Mouse (Mus musculus): Measurements from ENCODE around the gene Grid1.

Grid1 gene

DNA sequence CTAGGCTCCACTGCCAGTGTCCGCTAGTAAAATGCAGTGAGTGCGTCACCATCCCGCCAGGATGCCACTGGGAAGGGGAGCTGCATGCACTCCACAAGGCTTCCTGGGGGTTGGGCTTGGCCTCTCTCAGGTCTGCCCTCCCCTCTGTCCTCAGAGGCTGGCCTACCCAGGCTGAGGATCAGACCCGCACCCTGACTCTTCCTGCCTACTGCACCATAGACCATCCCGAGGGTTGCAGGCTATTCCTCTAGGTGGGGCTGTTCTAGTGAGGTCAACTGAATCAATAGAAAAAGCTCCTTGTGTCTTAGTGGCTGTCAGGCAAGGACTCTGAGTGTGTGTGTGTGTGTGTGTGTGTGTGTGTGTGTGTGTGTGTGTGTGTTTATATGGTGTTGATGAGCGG is 19.1 kb downstream of the Grid1 start:
- DNase-seq, result no peak

- DNase-seq, result no peak
These were observed 20.0 kb downstream of the Grid1 start for GRCm38 (mm10) chr14:34839898-34840297.

- no peak for DNase-seq
These were observed 23.7 kb downstream of the Grid1 start for GRCm38 (mm10) chr14:34843579-34843978.

GRCm38 (mm10) chr14:34844166-34844565 is 24.3 kb downstream of the Grid1 start:
- no peak for DNase-seq

- no peak for DNase-seq
These were observed 26.9 kb downstream of the Grid1 start for GRCm38 (mm10) chr14:34846799-34847198.

DNA sequence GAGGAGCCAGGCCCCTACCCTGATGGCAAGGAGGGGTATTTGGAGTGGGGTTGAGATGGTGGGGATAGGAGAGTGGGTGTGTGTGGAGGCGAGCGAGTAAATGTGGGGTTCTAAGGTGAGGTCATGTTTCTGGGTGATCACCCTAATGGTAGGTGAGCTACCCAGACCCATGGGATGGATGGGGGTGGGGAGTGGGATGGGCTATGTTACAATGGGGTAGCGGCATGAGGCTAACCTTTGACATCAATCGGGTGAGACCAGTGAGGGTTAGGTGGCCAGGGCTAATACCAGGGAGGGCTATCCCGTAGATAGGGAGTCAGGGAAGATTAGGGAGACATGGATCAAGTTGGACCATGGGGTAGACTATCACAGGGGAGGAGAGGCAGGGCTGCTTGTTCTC is 27.7 kb downstream of the Grid1 start:
- no peak for DNase-seq

DNA sequence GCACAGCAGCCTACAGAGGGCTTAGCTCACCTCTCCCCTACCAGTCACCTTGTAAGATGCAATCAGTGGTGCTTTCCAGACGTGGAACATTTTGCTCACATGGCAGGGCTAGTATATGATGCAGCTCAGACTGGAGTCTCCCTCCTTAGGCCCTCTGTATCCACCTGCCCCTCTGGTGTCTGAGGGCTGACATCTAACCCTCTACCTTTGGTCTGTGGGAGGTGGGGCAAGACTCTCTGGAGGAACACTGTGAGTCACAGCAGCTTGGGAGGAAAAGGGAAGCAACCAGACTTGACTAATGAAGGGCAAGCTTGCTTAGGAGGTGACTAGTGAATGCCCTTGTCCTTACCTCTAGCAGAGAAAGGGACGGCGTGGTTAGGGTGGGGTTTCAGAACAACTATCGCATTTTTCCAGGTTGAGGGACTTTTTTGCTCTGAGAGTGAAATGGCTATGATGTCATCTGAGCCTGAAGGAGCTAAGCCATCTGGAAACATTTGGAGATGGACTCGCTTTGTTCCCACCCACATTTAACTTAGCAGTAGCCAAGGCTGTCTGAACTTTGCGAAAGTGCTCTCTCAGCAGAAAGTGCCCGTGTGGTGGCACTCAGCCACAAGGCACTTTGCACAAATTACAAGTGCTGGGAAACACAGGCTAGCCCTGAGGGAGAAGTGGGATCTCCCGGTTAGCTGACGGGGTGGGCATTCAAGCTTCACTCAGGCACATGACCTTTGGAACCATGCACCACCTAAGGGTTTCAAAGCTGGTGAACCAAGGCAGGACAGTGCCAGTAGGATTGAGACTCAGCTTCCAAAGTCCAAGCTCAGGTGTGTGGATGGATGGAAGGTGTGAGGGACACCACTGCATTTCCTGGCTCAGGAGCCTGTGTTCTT is 41.2 kb downstream of the Grid1 start:
- DNase-seq, result no peak

DNA sequence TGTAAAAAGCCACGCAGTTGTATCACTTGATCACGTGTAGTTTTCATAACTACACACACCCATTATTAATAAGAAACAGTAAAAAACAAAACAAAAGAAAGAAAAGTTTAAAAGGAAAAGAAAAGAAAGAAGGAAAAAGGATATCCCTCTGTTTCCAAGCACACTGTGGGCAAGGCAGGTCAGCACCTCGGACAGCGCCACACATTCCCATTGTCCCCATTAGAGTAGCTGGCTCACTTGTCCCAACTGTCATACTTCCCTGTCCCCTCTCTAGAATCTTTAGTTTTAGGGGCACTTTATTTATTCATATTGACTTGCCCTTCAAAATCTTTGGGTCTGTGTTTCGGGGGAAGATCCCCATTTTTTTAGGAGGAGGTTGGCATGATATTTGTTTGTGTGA is 47.4 kb downstream of the Grid1 start:
- DNase-seq, result no peak

- no peak for DNase-seq
These were observed 48.8 kb downstream of the Grid1 start for GRCm38 (mm10) chr14:34868513-34869260.

GRCm38 (mm10) chr14:34879996-34880395 is 60.1 kb downstream of the Grid1 start:
- no peak for DNase-seq

- peak; percentile 5 for DNase-seq
These were observed 60.8 kb downstream of the Grid1 start for GRCm38 (mm10) chr14:34880431-34881421.

GRCm38 (mm10) chr14:34884194-34884593 is 64.3 kb downstream of the Grid1 start:
- no peak for DNase-seq

- DNase-seq, result no peak
These were observed 64.7 kb downstream of the Grid1 start for GRCm38 (mm10) chr14:34884611-34885010.

DNA sequence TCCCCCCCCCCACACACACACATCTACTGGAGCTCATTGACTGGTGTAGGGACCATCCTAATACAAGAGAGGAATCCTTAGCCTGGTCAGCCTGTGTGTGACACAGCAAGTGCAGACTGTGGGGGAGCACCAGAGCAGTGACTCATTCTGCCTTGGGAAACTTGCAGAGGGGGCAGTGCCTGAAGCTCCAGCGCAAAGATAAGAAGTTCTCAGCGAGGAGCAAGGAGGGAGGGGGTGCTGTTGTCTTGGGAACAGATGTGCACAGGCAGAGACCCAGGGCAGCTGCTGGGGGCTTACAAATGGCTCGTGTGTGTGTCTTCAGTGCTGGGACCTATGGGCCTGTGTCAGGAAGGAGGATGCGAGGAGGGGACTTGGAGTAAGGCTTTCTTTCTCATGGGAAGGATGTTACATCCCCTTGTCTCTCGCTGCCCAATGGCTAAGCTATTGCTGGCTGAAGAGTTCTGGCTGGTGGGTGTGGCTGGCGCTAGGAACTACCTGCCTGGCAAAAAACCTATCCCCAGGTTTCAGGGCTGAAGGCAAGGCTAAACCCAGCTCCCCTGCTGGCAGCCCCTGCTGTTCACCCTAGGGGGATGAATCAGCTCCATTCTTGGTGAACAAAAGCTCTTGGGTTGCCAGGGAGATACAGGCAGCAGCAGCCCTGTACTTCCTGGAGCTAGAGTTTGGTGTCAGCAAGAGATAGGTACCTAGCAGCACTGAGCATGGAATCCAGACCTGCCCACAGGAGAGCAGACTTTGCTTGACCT is 72.0 kb downstream of the Grid1 start:
- no peak for DNase-seq

DNA sequence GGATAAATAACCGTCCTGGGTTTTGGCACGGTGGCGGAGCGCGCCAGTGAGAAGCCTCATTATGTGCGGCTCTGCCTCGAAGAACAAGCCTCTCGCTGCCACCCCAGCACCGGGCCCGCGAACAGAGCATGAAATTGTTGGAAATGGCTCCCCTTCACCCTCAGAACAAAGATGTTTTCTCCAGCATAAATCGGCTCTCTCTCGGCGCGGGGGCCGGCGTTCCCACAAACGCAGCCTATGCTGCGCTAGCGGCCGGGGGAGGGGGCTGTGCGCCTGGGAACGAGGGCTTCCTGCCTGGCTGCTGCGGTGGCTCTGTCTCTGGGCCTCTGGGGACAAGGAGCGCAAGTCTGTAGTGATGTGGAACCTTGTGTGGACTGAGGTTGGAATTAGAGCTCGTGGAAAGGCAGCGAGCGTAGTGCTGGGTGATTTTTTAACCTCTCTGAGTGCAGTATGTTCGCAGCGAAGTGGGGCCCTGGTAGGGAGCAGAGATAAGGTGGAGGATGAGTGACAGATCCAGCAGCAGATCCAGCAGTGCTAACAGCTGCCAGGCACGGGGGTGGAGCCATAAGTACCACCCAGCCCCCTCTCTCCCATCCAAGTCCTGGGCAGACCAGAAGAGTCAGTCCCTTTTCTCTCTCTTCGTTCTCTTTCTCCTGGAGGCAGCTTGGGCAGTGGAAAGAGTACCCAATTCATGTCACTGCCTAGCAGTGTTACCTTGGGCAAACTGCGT is 76.5 kb downstream of the Grid1 start:
- DNase-seq, result no peak

GRCm38 (mm10) chr14:34903854-34904253 is 83.9 kb downstream of the Grid1 start:
- DNase-seq, result no peak

DNA sequence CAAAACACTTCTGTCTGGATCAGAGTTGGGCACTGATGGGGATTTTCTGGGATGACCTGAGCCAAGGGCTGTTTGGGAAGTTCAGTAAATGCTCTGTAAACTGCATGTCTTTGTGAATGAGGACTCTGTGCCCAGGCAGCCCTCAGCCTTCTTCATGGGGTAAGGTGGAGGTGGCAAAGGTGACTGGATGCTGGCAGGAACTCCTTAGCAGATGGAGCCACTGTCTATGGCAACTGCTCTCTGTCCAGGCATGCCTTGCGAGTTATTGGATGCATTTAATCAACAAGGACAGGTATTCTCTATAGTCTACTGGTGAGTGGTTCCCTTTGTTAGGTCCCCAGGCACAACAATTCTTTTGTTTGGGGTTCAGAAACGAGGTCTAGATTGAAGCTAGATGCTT is 85.8 kb downstream of the Grid1 start:
- DNase-seq, result no peak

- no peak for DNase-seq
These were observed 88.5 kb downstream of the Grid1 start for GRCm38 (mm10) chr14:34908366-34908765.

GRCm38 (mm10) chr14:34908804-34909203 is 88.9 kb downstream of the Grid1 start:
- DNase-seq, result no peak

GRCm38 (mm10) chr14:34916315-34916714 is 96.4 kb downstream of the Grid1 start:
- DNase-seq, result no peak

- no peak for DNase-seq
These were observed 97.2 kb downstream of the Grid1 start for GRCm38 (mm10) chr14:34917111-34917510.

Data from cerebellum, adult 9-10 months (tissue).